Mouse (Mus musculus): ENCODE measurements around the gene Smyd4.

Gene Smyd4

DNA sequence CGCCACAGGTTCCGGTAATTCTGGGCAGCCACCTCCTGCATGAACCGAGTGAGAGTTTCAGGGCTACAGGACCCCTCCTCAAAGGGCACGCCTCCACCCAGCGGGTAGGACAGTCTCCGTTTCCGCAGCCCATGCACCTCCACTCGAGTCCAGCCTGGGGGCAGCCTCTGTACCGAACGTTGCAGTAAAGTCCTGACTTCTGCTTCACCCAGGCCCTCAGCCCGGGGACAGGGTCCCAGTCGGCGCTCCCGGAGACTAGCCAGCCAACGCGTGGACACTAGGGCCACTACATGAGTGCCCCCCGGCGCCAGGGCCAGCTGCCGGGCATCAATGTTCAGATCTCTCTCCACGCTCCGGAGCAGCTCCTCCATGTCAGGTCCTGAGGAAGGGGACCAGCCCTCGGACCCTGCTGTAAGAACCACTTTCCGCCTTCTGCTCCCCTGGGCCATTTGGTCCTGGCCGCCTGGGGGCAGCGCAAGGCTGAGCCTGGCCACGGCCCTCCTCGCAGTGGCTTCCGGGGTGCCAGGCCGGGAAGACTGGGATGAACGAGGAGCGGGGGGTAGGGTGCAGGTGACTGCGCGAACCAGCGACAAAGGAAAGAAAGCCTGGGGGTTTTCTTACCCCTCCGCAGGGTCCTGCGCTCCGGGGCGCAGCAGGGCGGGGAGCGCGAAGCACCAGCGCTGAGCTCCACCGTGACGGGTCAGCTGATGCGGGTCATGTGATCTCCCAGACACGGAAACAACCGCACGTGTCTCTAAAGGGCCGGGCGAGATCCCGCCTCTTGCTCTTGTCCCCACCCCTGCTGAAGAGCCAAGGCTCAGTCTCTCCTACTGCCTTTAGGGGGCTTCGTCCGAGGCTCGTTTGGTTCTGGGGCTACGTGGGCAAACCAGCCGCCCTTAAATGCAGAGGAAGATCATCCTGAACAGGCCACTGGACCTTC, 106.0 kb downstream of the Smyd4 start, which contains the start of gene Wdr81:
Gene Wdr81 (minus strand): TSS at position 727 of the 940 bp plus-strand sequence.
- DNase-seq, result peak; percentile 96
